Mouse (Mus musculus) lung, embryonic 14.5 days (tissue): Measurements from ENCODE around the gene Ubqln1. TPM values are rescaled to one million over a fixed set of nuclear protein-coding genes. Genes with fewer than 3 reads are reported as not detected.
A peak's percentile ranks its signal among the peaks of the same experiment; 100 is the strongest.

Source experiments
- ATAC-seq: fragments of 200-750 bp; cut with Nextera tagmentation; 2 replicates; pipeline ENCODE4 v1.8.0; 2017; ENCODE audit warnings: mild to moderate bottlenecking, moderate TSS enrichment, moderate library complexity; ENCODE audit not compliant: insufficient read depth
- DNase-seq: peaks from one replicate; pipeline ENCODE4 v3.0.0-alpha.2; 2015
- H3K27ac ChIP-seq: fragments of 300-500 bp; sonication (generic); 2 replicates; pipeline ENCODE4 v1.5.1; 2014; ENCODE audit warnings: low read depth, mild to moderate bottlenecking, moderate library complexity
- H3K27me3 ChIP-seq: fragments of 300-500 bp; sonication (generic); 2 replicates; pipeline ENCODE4 v1.6.1; 2014; ENCODE audit warnings: low read length, control low read depth; ENCODE audit not compliant: insufficient read depth
- H3K36me3 ChIP-seq: fragments of 300-500 bp; sonication (generic); 2 replicates; pipeline ENCODE4 v1.6.1; 2014; ENCODE audit warnings: control low read depth; ENCODE audit not compliant: insufficient read depth
- H3K4me1 ChIP-seq: fragments of 300-500 bp; sonication (generic); 2 replicates; pipeline ENCODE4 v1.6.1; 2014; ENCODE audit warnings: antibody characterized with exemption, control low read depth; ENCODE audit not compliant: insufficient read depth
- H3K4me2 ChIP-seq: fragments of 300-500 bp; sonication (generic); 2 replicates; pipeline ENCODE4 v1.6.1; 2014; ENCODE audit warnings: mild to moderate bottlenecking
- H3K4me3 ChIP-seq: fragments of 300-500 bp; sonication (generic); 2 replicates; pipeline ENCODE4 v1.5.1; 2014; ENCODE audit warnings: low read depth, low read length
- H3K9ac ChIP-seq: fragments of 300-500 bp; sonication (generic); 2 replicates; pipeline ENCODE4 v1.6.1; 2014
- H3K9me3 ChIP-seq: fragments of 300-500 bp; sonication (generic); 2 replicates; pipeline ENCODE4 v1.6.1; 2016; ENCODE audit warnings: low read depth, low read length, control low read depth
- CTCF ChIP-seq: IDR thresholded peaks from 2 replicates; pipeline ENCODE4 v1.5.1; 2016; ENCODE audit warnings: antibody characterized with exemption, low read depth
- WGBS: fragments of 180-500 bp; shearing (Covaris S2); extraction: QIAGEN DNeasy Blood & Tissue Kit; methylation state at CpG from one replicate; pipeline ENCODE4 v1.1.7; 2014; 5-methylcytosine and 5-hydroxymethylcytosine counted together
- polyA plus RNA-seq: library from polyadenylated mRNA; unstranded; fragments of >200 nt; fragmentation: Nextera tagmentation; extraction: Ambion mirVana; gene quantifications from 2 replicates; pipeline ENCODE4 v1.2.1, GENCODE M21; 2014

The Ubqln1 gene
- polyA plus RNA-seq, 1 experiment from 2014 or later: 107 TPM

GRCm38 (mm10) chr13:58232070-58232469 lies 16.6 kb upstream of the Ubqln1 start:
- Histone ChIP-seq H3K4me2 (no peak overlapping the region), H3K9me3 (no peaks in the 10 kb centered on the region; the same call in 1 of the 2 replicates), H3K27ac (no peak overlapping the region), H3K4me1 (no peaks in the 10 kb centered on the region), H3K36me3 (no peaks in the 10 kb centered on the region), H3K9ac (no peak overlapping the region), H3K4me3 (no peak overlapping the region), H3K27me3 (no peaks in the 10 kb centered on the region)
- no peak for TF ChIP-seq CTCF
- WGBS: 84% methylated on average over 8 of the region's 8 CpGs
- ATAC-seq: no peak
- no peak for DNase-seq

- Histone ChIP-seq H3K9me3 (no peaks in the 10 kb centered on the region; the same call in 1 of the 2 replicates), H3K4me1 (no peaks in the 10 kb centered on the region), H3K36me3 (no peaks in the 10 kb centered on the region), H3K27ac (no peak overlapping the region), H3K4me3 (no peak overlapping the region), H3K27me3 (no peaks in the 10 kb centered on the region), H3K9ac (no peak overlapping the region), H3K4me2 (no peak overlapping the region)
- no peak for ATAC-seq
- TF ChIP-seq CTCF: no peak
- 67% methylated on average over 2 of the region's 2 CpGs for WGBS
- no peak for DNase-seq
These were observed 13.2 kb upstream of the Ubqln1 start for GRCm38 (mm10) chr13:58228624-58229023.

GRCm38 (mm10) chr13:58225694-58226093 lies 10.2 kb upstream of the Ubqln1 start:
- no peak overlapping the region for H3K9ac ChIP-seq
- 74% methylated on average over 8 of the region's 8 CpGs for WGBS
- H3K36me3 ChIP-seq: no peaks in the 10 kb centered on the region
- H3K27ac ChIP-seq: no peak overlapping the region
- DNase-seq (no peak), ATAC-seq (no peak)
- H3K4me1 ChIP-seq: no peaks in the 10 kb centered on the region
- no peak overlapping the region for H3K4me3 ChIP-seq
- no peaks in the 10 kb centered on the region; the same call in 1 of the 2 replicates for H3K9me3 ChIP-seq
- TF ChIP-seq CTCF: no peak
- no peak overlapping the region for H3K4me2 ChIP-seq
- no peaks in the 10 kb centered on the region for H3K27me3 ChIP-seq

GRCm38 (mm10) chr13:58220206-58220605 lies 4.8 kb upstream of the Ubqln1 start:
- peak; percentile 37 for DNase-seq
- ATAC-seq: no peak
- H3K27ac ChIP-seq: no peak overlapping the region
- H3K9me3 ChIP-seq: no peaks in the 10 kb centered on the region
- WGBS: 64% methylated on average over 3 of the region's 3 CpGs
- no peak for TF ChIP-seq CTCF
- H3K9ac ChIP-seq: no peak overlapping the region
- no peaks in the 10 kb centered on the region for H3K27me3 ChIP-seq
- no peak overlapping the region for H3K4me3 ChIP-seq
- H3K4me2 ChIP-seq: no peak overlapping the region
- peaks cover 3% of the 10 kb centered on the region; the same call in 1 of the 2 replicates for H3K4me1 ChIP-seq
- no peaks in the 10 kb centered on the region for H3K36me3 ChIP-seq

GRCm38 (mm10) chr13:58217536-58217935 lies 2.1 kb upstream of the Ubqln1 start:
- H3K9ac ChIP-seq: no peak overlapping the region
- peaks cover 9% of the 10 kb centered on the region for H3K4me1 ChIP-seq
- H3K27me3 ChIP-seq: no peaks in the 10 kb centered on the region
- no peaks in the 10 kb centered on the region for H3K9me3 ChIP-seq
- DNase-seq: no peak
- no peak overlapping the region for H3K27ac ChIP-seq
- 0 out of 2 replicates have a peak, but pooled peaks cover 4% of the 10 kb centered on the region for H3K36me3 ChIP-seq
- H3K4me2 ChIP-seq: no peak overlapping the region
- 85% methylated on average over 2 of the region's 2 CpGs for WGBS
- no peak for TF ChIP-seq CTCF
- no peak for ATAC-seq
- no peak overlapping the region for H3K4me3 ChIP-seq

- Histone ChIP-seq H3K9ac (peak overlapping the region; percentile 96), H3K4me1 (peaks cover 9% of the 10 kb centered on the region), H3K27ac (peak overlapping the region; percentile 88; the same call in 1 of the 2 replicates), H3K36me3 (0 out of 2 replicates have a peak, but pooled peaks cover 4% of the 10 kb centered on the region), H3K9me3 (no peaks in the 10 kb centered on the region), H3K27me3 (no peaks in the 10 kb centered on the region), H3K4me3 (peak overlapping the region; percentile 99), H3K4me2 (peak overlapping the region; percentile 93)
- no peak for TF ChIP-seq CTCF
- DNase-seq (no peak), ATAC-seq (no peak)
- WGBS: 72% methylated on average over 9 of the region's 9 CpGs
These were observed 942 bp upstream of the Ubqln1 start for GRCm38 (mm10) chr13:58216395-58216794.

GRCm38 (mm10) chr13:58215253-58215591 lies 231 bp downstream of the Ubqln1 start:
- peak overlapping the region; percentile 88 for H3K27ac ChIP-seq
- H3K4me3 ChIP-seq: peak overlapping the region; percentile 99
- H3K4me2 ChIP-seq: peak overlapping the region; percentile 93
- TF ChIP-seq CTCF: no peak
- no peaks in the 10 kb centered on the region for H3K27me3 ChIP-seq
- DNase-seq: no peak
- under 1% methylated on average over 48 of the region's 48 CpGs for WGBS
- H3K9me3 ChIP-seq: no peaks in the 10 kb centered on the region
- peak overlapping the region; percentile 96 for H3K9ac ChIP-seq
- ATAC-seq: peak; percentile 78; the same call in 1 of the 2 replicates
- 0 out of 2 replicates have a peak, but pooled peaks cover 4% of the 10 kb centered on the region for H3K36me3 ChIP-seq
- H3K4me1 ChIP-seq: peaks cover 9% of the 10 kb centered on the region
